Mouse (Mus musculus): ENCODE data around the gene Gtsf1l. TPM values are rescaled to one million over a fixed set of nuclear protein-coding genes. Genes with fewer than 3 reads are reported as not detected.
A peak's percentile ranks its signal among the peaks of the same experiment; 100 is the strongest.

Gtsf1l gene
- total and polyA plus RNA-seq, 3 experiments, result 0.68 TPM; not detected in 2

DNA sequence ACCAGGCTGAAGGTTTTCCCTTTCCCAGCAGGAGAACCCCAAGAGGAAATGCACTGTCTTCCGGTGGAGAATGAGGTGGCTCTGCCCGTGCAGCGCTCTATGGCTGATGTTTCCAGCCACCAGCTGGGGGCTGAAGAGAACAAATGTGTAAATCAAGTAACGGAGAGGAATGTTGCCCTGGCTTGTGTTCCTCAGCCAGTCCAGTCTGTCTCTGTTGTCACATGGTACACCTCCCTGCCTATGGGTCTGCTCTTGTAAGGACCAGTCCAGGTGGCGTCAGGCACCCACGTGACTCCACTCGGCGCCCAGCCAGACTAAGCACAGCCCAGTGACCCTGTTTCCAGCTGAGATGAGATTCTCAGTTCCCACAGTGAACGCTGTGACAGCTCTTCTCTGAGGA lies 34.7 kb upstream of the Gtsf1l start:
- peaks cover 2% of the 10 kb centered on the region; the same call in 1 of the 2 replicates for H3K27me3 ChIP-seq (ENCODE audit: control insufficient read depth, insufficient read depth, low read length)
- H3K9ac ChIP-seq (ENCODE audit: low read depth, low read length), result no peak overlapping the region
- no peak overlapping the region for H3K4me3 ChIP-seq
- H3K79me2 ChIP-seq (replicated peaks; ENCODE audit: control insufficient read depth, insufficient read depth, low read length), result no peaks in the 10 kb centered on the region
- 9% methylated on average over 9 of the region's 9 CpGs for WGBS
- no peaks in the 10 kb centered on the region for H3K36me3 ChIP-seq (ENCODE audit: control insufficient read depth, insufficient read depth, low read length)
- intact Hi-C loops (cut with DNase I), result no loop called here
- TF ChIP-seq EP300 (IDR thresholded peaks at IDR 0.05; ENCODE audit: insufficient read depth, low read depth, low read length) (no peak), CTCF (IDR thresholded peaks at IDR 0.05) (no peak), POLR2A (IDR thresholded peaks at IDR 0.05; ENCODE audit: insufficient read depth, low read depth, low read length) (no peak)
- peaks cover 2% of the 10 kb centered on the region for H3K4me1 ChIP-seq (ENCODE audit: control insufficient read depth, insufficient read depth, low read length)
- no peak overlapping the region for H3K27ac ChIP-seq
- DNase-seq, result peak; percentile 48

DNA sequence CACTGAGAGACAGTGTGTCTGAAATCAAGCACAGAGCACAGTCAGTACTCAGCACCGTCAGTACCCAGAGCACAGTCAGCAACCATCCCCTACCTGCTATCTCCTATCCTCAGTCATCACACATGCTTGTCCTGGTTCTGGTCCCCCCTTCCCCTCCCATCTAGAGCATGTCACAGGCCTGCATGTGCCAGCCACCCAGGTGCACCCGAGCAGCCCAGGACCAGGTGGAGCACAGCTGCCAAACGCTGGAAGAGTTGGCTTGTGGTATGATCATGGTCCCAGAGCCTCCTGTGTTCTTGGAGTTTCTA lies 33.7 kb upstream of the Gtsf1l start:
- Histone ChIP-seq H3K27ac (no peak overlapping the region), H3K4me1 (ENCODE audit: control insufficient read depth, insufficient read depth, low read length) (peaks cover 2% of the 10 kb centered on the region), H3K27me3 (ENCODE audit: control insufficient read depth, insufficient read depth, low read length) (peaks cover 2% of the 10 kb centered on the region; the same call in 1 of the 2 replicates), H3K79me2 (replicated peaks; ENCODE audit: control insufficient read depth, insufficient read depth, low read length) (no peaks in the 10 kb centered on the region), H3K4me3 (no peak overlapping the region), H3K9ac (ENCODE audit: low read depth, low read length) (no peak overlapping the region), H3K36me3 (ENCODE audit: control insufficient read depth, insufficient read depth, low read length) (no peaks in the 10 kb centered on the region)
- DNase-seq, result no peak
- TF ChIP-seq CTCF (IDR thresholded peaks at IDR 0.05) (no peak), POLR2A (IDR thresholded peaks at IDR 0.05; ENCODE audit: insufficient read depth, low read depth, low read length) (no peak), EP300 (IDR thresholded peaks at IDR 0.05; ENCODE audit: insufficient read depth, low read depth, low read length) (no peak)
- WGBS, result 81% methylated on average over 3 of the region's 3 CpGs
- intact Hi-C loops (cut with DNase I), result no loop called here

DNA sequence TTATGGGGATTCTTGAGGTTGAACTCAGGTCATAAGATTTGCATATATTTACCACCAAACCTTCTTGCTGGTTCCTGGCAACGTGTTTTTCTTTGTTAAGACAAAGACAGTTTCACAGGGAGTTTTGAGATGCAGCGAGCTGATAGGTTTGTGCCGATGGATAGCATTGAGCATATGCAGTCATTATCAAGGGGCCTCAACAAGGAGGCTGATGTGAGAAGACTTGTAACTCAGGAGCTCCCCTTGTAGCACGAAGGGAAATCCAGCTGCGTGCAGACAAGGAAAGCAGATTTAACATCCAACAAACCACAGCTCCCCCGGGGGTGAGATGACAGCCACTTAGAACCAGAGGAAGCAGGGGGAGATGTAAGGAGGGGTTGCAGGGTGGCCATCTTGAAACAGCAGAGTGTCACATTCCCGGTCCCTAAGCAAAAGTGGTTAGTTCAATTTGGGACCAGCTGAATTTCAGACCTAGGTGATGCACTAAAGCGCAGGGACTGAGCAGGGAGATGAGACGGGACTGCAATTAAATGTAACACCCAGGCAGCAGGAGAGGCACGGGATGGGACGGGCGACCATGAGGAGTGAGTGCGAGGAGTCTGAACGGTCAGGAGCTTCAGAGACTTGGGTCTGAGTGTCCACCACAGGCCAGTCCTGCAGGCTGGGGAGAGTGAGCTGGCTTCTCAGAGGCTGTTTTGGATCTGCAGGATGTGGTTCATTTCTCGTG lies 33.1 kb upstream of the Gtsf1l start:
- intact Hi-C loops (cut with DNase I), result no loop called here
- no peak for TF ChIP-seq CTCF (IDR thresholded peaks at IDR 0.05)
- TF ChIP-seq EP300 (IDR thresholded peaks at IDR 0.05; ENCODE audit: insufficient read depth, low read depth, low read length), result no peak
- TF ChIP-seq POLR2A (IDR thresholded peaks at IDR 0.05; ENCODE audit: insufficient read depth, low read depth, low read length), result no peak
- peaks cover 2% of the 10 kb centered on the region for H3K4me1 ChIP-seq (ENCODE audit: control insufficient read depth, insufficient read depth, low read length)
- peaks cover 2% of the 10 kb centered on the region; the same call in 1 of the 2 replicates for H3K27me3 ChIP-seq (ENCODE audit: control insufficient read depth, insufficient read depth, low read length)
- no peak overlapping the region for H3K27ac ChIP-seq
- no peaks in the 10 kb centered on the region for H3K79me2 ChIP-seq (replicated peaks; ENCODE audit: control insufficient read depth, insufficient read depth, low read length)
- DNase-seq, result no peak
- no peak overlapping the region for H3K4me3 ChIP-seq
- H3K36me3 ChIP-seq (ENCODE audit: control insufficient read depth, insufficient read depth, low read length), result no peaks in the 10 kb centered on the region
- H3K9ac ChIP-seq (ENCODE audit: low read depth, low read length), result no peak overlapping the region
- 59% methylated on average over 15 of the region's 15 CpGs for WGBS

- WGBS, result 69% methylated on average over 16 of the region's 16 CpGs
- intact Hi-C loops (cut with DNase I), result no loop called here
- H3K79me2 ChIP-seq (replicated peaks; ENCODE audit: control insufficient read depth, insufficient read depth, low read length), result no peaks in the 10 kb centered on the region
- H3K27me3 ChIP-seq (ENCODE audit: control insufficient read depth, insufficient read depth, low read length), result no peaks in the 10 kb centered on the region
- no peaks in the 10 kb centered on the region for H3K4me1 ChIP-seq (ENCODE audit: control insufficient read depth, insufficient read depth, low read length)
- H3K36me3 ChIP-seq (ENCODE audit: control insufficient read depth, insufficient read depth, low read length), result no peaks in the 10 kb centered on the region
- H3K4me3 ChIP-seq, result no peak overlapping the region
- no peak for DNase-seq
- no peak overlapping the region for H3K9ac ChIP-seq (ENCODE audit: low read depth, low read length)
- no peak overlapping the region for H3K27ac ChIP-seq
- TF ChIP-seq POLR2A (IDR thresholded peaks at IDR 0.05; ENCODE audit: insufficient read depth, low read depth, low read length), result no peak
- TF ChIP-seq EP300 (IDR thresholded peaks at IDR 0.05; ENCODE audit: insufficient read depth, low read depth, low read length), result no peak
- no peak for TF ChIP-seq CTCF (IDR thresholded peaks at IDR 0.05)
These were observed 24.0 kb upstream of the Gtsf1l start for GRCm38 (mm10) chr2:163111413-163112201.

GRCm38 (mm10) chr2:163110706-163111105 lies 23.1 kb upstream of the Gtsf1l start:
- Histone ChIP-seq H3K27ac (no peak overlapping the region), H3K9ac (ENCODE audit: low read depth, low read length) (no peak overlapping the region), H3K79me2 (replicated peaks; ENCODE audit: control insufficient read depth, insufficient read depth, low read length) (no peaks in the 10 kb centered on the region), H3K27me3 (ENCODE audit: control insufficient read depth, insufficient read depth, low read length) (no peaks in the 10 kb centered on the region), H3K36me3 (ENCODE audit: control insufficient read depth, insufficient read depth, low read length) (no peaks in the 10 kb centered on the region), H3K4me1 (ENCODE audit: control insufficient read depth, insufficient read depth, low read length) (no peaks in the 10 kb centered on the region), H3K4me3 (no peak overlapping the region)
- intact Hi-C loops (cut with DNase I), result no loop called here
- 86% methylated on average over 1 of the region's 1 CpGs for WGBS
- TF ChIP-seq EP300 (IDR thresholded peaks at IDR 0.05; ENCODE audit: insufficient read depth, low read depth, low read length), result no peak
- peak; percentile 27 for TF ChIP-seq CTCF (IDR thresholded peaks at IDR 0.05)
- TF ChIP-seq POLR2A (IDR thresholded peaks at IDR 0.05; ENCODE audit: insufficient read depth, low read depth, low read length), result no peak
- no peak for DNase-seq

- no peak for DNase-seq
- Histone ChIP-seq H3K4me1 (ENCODE audit: control insufficient read depth, insufficient read depth, low read length) (no peaks in the 10 kb centered on the region), H3K79me2 (replicated peaks; ENCODE audit: control insufficient read depth, insufficient read depth, low read length) (no peaks in the 10 kb centered on the region), H3K9ac (ENCODE audit: low read depth, low read length) (no peak overlapping the region), H3K27me3 (ENCODE audit: control insufficient read depth, insufficient read depth, low read length) (no peaks in the 10 kb centered on the region), H3K4me3 (no peak overlapping the region), H3K27ac (no peak overlapping the region), H3K36me3 (ENCODE audit: control insufficient read depth, insufficient read depth, low read length) (no peaks in the 10 kb centered on the region)
- WGBS, result 80% methylated on average over 9 of the region's 9 CpGs
- intact Hi-C loops (cut with DNase I), result no loop called here
- no peak for TF ChIP-seq POLR2A (IDR thresholded peaks at IDR 0.05; ENCODE audit: insufficient read depth, low read depth, low read length)
- TF ChIP-seq EP300 (IDR thresholded peaks at IDR 0.05; ENCODE audit: insufficient read depth, low read depth, low read length), result no peak
- TF ChIP-seq CTCF (IDR thresholded peaks at IDR 0.05), result no peak
These were observed 20.7 kb upstream of the Gtsf1l start for GRCm38 (mm10) chr2:163108385-163108784.

All from heart, adult 2 months (tissue).